Mouse (Mus musculus) heart, embryonic 12.5 days (tissue): ENCODE results near the gene Sgk1. TPM values are rescaled to one million over a fixed set of nuclear protein-coding genes. Genes with fewer than 3 reads are reported as not detected.

Experiments used
- ATAC-seq: fragments of 200-750 bp; cut with Nextera tagmentation; 2 replicates; pipeline ENCODE4 v1.8.0; 2017; ENCODE audit warnings: moderate TSS enrichment, moderate library complexity; ENCODE audit not compliant: insufficient number of reproducible peaks, low FRiP score
- H3K27ac ChIP-seq: fragments of 300-500 bp; sonication (generic); 2 replicates; pipeline ENCODE4 v1.5.1; 2016; ENCODE audit warnings: mild to moderate bottlenecking, moderate library complexity; ENCODE audit not compliant: poor library complexity, severe bottlenecking
- H3K27me3 ChIP-seq: fragments of 300-500 bp; sonication (generic); replicated peaks from 2 replicates; pipeline ENCODE4 v1.6.1; 2016; ENCODE audit warnings: mild to moderate bottlenecking, moderate library complexity
- H3K36me3 ChIP-seq: fragments of 300-500 bp; sonication (generic); 2 replicates; pipeline ENCODE4 v1.6.1; 2016; ENCODE audit warnings: mild to moderate bottlenecking, moderate library complexity
- H3K4me1 ChIP-seq: fragments of 300-500 bp; sonication (generic); replicated peaks from 2 replicates; pipeline ENCODE4 v1.6.1; 2016; ENCODE audit warnings: mild to moderate bottlenecking
- H3K4me2 ChIP-seq: fragments of 300-500 bp; sonication (generic); 2 replicates; pipeline ENCODE4 v1.6.1; 2016; ENCODE audit warnings: mild to moderate bottlenecking, moderate library complexity
- H3K4me3 ChIP-seq: fragments of 300-500 bp; sonication (generic); 2 replicates; pipeline ENCODE4 v1.5.1; 2016; ENCODE audit warnings: mild to moderate bottlenecking
- H3K9ac ChIP-seq: fragments of 300-500 bp; sonication (generic); 2 replicates; pipeline ENCODE4 v1.6.1; 2016; ENCODE audit warnings: mild to moderate bottlenecking, moderate library complexity
- H3K9me3 ChIP-seq: fragments of 300-500 bp; sonication (generic); replicated peaks from 2 replicates; pipeline ENCODE4 v1.6.1; 2016; ENCODE audit warnings: mild to moderate bottlenecking, moderate library complexity
- WGBS: fragments of 180-500 bp; shearing (Covaris S2); methylation state at CpG from one replicate; pipeline ENCODE4 v1.1.7; 2016; 5-methylcytosine and 5-hydroxymethylcytosine counted together
- polyA plus RNA-seq: library from polyadenylated mRNA; unstranded; fragments of >200 nt; fragmentation: Nextera tagmentation; extraction: Ambion mirVana; gene quantifications from 2 replicates; pipeline ENCODE4 v1.2.1, GENCODE M21; 2016

The Sgk1 gene
- polyA plus RNA-seq, 1 experiment from 2014 or later: 24.3 TPM

GRCm38 (mm10) chr10:21847026-21847820, 34.8 kb upstream of the Sgk1 start:
- 80% methylated on average over 11 of the region's 11 CpGs for WGBS
- Histone ChIP-seq H3K9me3 (no peaks in the 10 kb centered on the region), H3K27ac (no peak overlapping the region), H3K4me3 (no peak overlapping the region), H3K36me3 (no peaks in the 10 kb centered on the region), H3K27me3 (no peaks in the 10 kb centered on the region), H3K4me1 (0 out of 2 replicates have a peak, but pooled peaks cover 5% of the 10 kb centered on the region), H3K4me2 (no peak overlapping the region), H3K9ac (no peak overlapping the region)
- ATAC-seq: no peak

DNA sequence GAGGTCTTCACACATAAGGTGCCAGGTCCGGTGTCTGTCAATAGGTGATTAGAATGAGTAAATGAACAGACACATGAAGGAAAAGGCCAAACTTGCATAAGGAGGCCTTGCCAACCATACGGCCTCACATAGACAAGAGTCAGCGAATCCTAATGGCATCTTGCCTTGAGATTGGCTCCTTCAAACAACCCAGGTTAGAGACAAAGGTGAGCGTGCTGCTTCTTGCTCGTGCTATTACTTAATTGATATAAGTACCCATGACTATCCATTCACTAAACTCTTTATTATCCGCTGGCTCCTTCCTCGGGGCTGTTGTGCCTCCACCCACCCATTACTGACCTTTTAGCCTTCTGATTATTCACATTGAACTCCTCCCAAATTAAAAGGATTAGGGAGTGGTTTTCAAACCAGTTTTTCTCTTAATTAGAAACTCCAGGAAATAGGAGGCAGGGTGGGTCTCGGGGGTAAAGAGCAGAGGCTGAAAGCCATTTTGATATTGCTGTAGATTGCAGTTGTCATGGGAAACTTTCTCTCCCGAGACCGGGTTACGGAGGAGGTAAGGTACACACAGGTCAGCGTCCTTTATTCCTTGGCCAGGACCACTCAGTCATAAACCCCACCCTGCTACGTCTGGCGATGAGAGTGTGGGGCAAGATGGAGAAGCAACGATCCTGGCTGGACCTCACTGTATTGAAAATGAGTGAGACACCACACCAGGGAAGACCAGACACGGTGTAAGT, 33.9 kb upstream of the Sgk1 start:
- WGBS: 84% methylated on average over 16 of the region's 16 CpGs

DNA sequence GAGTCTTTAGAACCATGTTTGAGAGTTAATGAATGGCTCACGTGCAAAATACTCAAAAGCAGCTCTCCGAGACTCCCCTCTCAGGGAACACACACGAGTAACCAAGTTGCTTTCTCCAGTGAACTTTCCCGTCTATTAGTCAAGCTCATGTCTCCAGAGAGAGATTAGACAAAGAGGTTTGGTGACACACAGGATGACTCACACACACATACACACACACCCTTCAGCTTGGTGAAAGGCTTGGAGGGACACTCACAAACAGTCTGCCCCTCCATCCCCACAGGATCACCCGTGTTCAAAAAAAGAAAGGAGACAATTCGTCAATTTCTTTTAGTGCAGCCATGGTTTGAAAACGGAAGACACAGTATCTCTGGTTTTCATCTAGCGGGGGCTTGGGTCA, 32.7 kb upstream of the Sgk1 start:
- H3K9me3 ChIP-seq: no peaks in the 10 kb centered on the region
- no peaks in the 10 kb centered on the region for H3K27me3 ChIP-seq
- H3K4me1 ChIP-seq: 0 out of 2 replicates have a peak, but pooled peaks cover 5% of the 10 kb centered on the region
- H3K4me2 ChIP-seq: no peak overlapping the region
- H3K4me3 ChIP-seq: no peak overlapping the region
- WGBS: 63% methylated on average over 8 of the region's 8 CpGs
- no peak overlapping the region for H3K27ac ChIP-seq
- no peak overlapping the region for H3K9ac ChIP-seq
- no peak for ATAC-seq
- H3K36me3 ChIP-seq: no peaks in the 10 kb centered on the region

More for the DNA sequence above, 33.9 kb upstream of the Sgk1 start:
- H3K4me1 ChIP-seq: 0 out of 2 replicates have a peak, but pooled peaks cover 5% of the 10 kb centered on the region
- H3K4me3 ChIP-seq: no peak overlapping the region
- no peaks in the 10 kb centered on the region for H3K9me3 ChIP-seq
- ATAC-seq: no peak
- no peak overlapping the region for H3K27ac ChIP-seq
- no peaks in the 10 kb centered on the region for H3K27me3 ChIP-seq
- no peaks in the 10 kb centered on the region for H3K36me3 ChIP-seq
- no peak overlapping the region for H3K9ac ChIP-seq
- H3K4me2 ChIP-seq: no peak overlapping the region

- H3K27ac ChIP-seq: no peak overlapping the region
- no peaks in the 10 kb centered on the region for H3K27me3 ChIP-seq
- H3K4me1 ChIP-seq: 0 out of 2 replicates have a peak, but pooled peaks cover 5% of the 10 kb centered on the region
- no peak overlapping the region for H3K4me2 ChIP-seq
- no peaks in the 10 kb centered on the region for H3K9me3 ChIP-seq
- no peak for ATAC-seq
- no peaks in the 10 kb centered on the region for H3K36me3 ChIP-seq
- no peak overlapping the region for H3K4me3 ChIP-seq
- 73% methylated on average over 3 of the region's 3 CpGs for WGBS
- no peak overlapping the region for H3K9ac ChIP-seq
Observed at GRCm38 (mm10) chr10:21850330-21850729, 31.7 kb upstream of the Sgk1 start.

- Histone ChIP-seq H3K9ac (no peak overlapping the region), H3K4me1 (peaks cover 14% of the 10 kb centered on the region; the same call in 1 of the 2 replicates), H3K4me2 (no peak overlapping the region), H3K4me3 (no peak overlapping the region), H3K27ac (no peak overlapping the region), H3K9me3 (no peaks in the 10 kb centered on the region), H3K27me3 (no peaks in the 10 kb centered on the region), H3K36me3 (no peaks in the 10 kb centered on the region)
- ATAC-seq: no peak
- 83% methylated on average over 6 of the region's 6 CpGs for WGBS
Observed at GRCm38 (mm10) chr10:21853122-21853521, 28.9 kb upstream of the Sgk1 start.

GRCm38 (mm10) chr10:21853566-21854328, 28.2 kb upstream of the Sgk1 start:
- 86% methylated on average over 14 of the region's 14 CpGs for WGBS
- peaks cover 15% of the 10 kb centered on the region; the same call in 1 of the 2 replicates for H3K4me1 ChIP-seq
- no peaks in the 10 kb centered on the region for H3K36me3 ChIP-seq
- H3K9ac ChIP-seq: no peak overlapping the region
- no peaks in the 10 kb centered on the region for H3K27me3 ChIP-seq
- no peak for ATAC-seq
- H3K4me3 ChIP-seq: no peak overlapping the region
- H3K27ac ChIP-seq: no peak overlapping the region
- H3K9me3 ChIP-seq: no peaks in the 10 kb centered on the region
- H3K4me2 ChIP-seq: no peak overlapping the region

- no peaks in the 10 kb centered on the region for H3K9me3 ChIP-seq
- H3K36me3 ChIP-seq: no peaks in the 10 kb centered on the region
- 77% methylated on average over 7 of the region's 7 CpGs for WGBS
- no peak overlapping the region for H3K9ac ChIP-seq
- H3K4me2 ChIP-seq: no peak overlapping the region
- H3K27me3 ChIP-seq: no peaks in the 10 kb centered on the region
- no peak overlapping the region for H3K4me3 ChIP-seq
- peaks cover 15% of the 10 kb centered on the region; the same call in 1 of the 2 replicates for H3K4me1 ChIP-seq
- H3K27ac ChIP-seq: no peak overlapping the region
- no peak for ATAC-seq
Observed at GRCm38 (mm10) chr10:21855338-21855737, 26.6 kb upstream of the Sgk1 start.

- 51% methylated on average over 10 of the region's 10 CpGs for WGBS
- Histone ChIP-seq H3K9me3 (no peaks in the 10 kb centered on the region), H3K4me2 (no peak overlapping the region), H3K27ac (no peak overlapping the region), H3K4me3 (no peak overlapping the region), H3K4me1 (peaks cover 9% of the 10 kb centered on the region; the same call in 1 of the 2 replicates), H3K27me3 (no peaks in the 10 kb centered on the region), H3K36me3 (no peaks in the 10 kb centered on the region), H3K9ac (no peak overlapping the region)
- ATAC-seq: peak; percentile 55
Observed at GRCm38 (mm10) chr10:21857676-21858075, 24.3 kb upstream of the Sgk1 start.

GRCm38 (mm10) chr10:21858437-21858974, 23.5 kb upstream of the Sgk1 start:
- H3K4me2 ChIP-seq: no peak overlapping the region
- no peaks in the 10 kb centered on the region for H3K9me3 ChIP-seq
- WGBS: 55% methylated on average over 7 of the region's 7 CpGs
- no peak overlapping the region for H3K27ac ChIP-seq
- H3K9ac ChIP-seq: no peak overlapping the region
- no peak overlapping the region for H3K4me3 ChIP-seq
- no peaks in the 10 kb centered on the region for H3K36me3 ChIP-seq
- no peak for ATAC-seq
- no peaks in the 10 kb centered on the region for H3K27me3 ChIP-seq
- peaks cover 9% of the 10 kb centered on the region; the same call in 1 of the 2 replicates for H3K4me1 ChIP-seq

- H3K4me2 ChIP-seq: no peak overlapping the region
- no peaks in the 10 kb centered on the region for H3K27me3 ChIP-seq
- no peaks in the 10 kb centered on the region for H3K4me1 ChIP-seq
- H3K36me3 ChIP-seq: no peaks in the 10 kb centered on the region
- no peak overlapping the region for H3K27ac ChIP-seq
- H3K4me3 ChIP-seq: no peak overlapping the region
- no peaks in the 10 kb centered on the region for H3K9me3 ChIP-seq
- H3K9ac ChIP-seq: no peak overlapping the region
- 31% methylated on average over 4 of the region's 4 CpGs for WGBS
- no peak for ATAC-seq
Observed at GRCm38 (mm10) chr10:21866504-21866903, 15.5 kb upstream of the Sgk1 start.
